ENCODE assay signal across 22 mouse cellular contexts in genomic region chr2:133716243-133716642, GRCm38 (mm10).
A peak's percentile ranks its signal among the peaks of the same experiment; 100 is the strongest.
DNase-seq lines count a peak whose midpoint lies in the region; ATAC-seq and TF ChIP-seq lines count a peak whose summit lies in the region.
"Had no signal": no experiment of that assay in that cellular context is flagged by ENCODE, and none has a peak within 500 bp of the region (broad histone marks: within the 10 kb centered on the region; RNA-seq: fewer than 3 reads in every experiment).

No protein-coding gene starts in this region.

- no peak for TF ChIP-seq CTCF in lung, embryonic 14.5 days (IDR thresholded peaks at IDR 0.05; ENCODE audit: low read depth)
- TF ChIP-seq CTCF in thymus, adult 2 months (IDR thresholded peaks at IDR 0.05; ENCODE audit: borderline replicate concordance, control insufficient read depth, extremely low read depth, insufficient read depth, low read length, poor library complexity): no peak

- H3K9ac ChIP-seq in lung, embryonic 14.5 days: no peak overlapping the region
- H3K9ac ChIP-seq in stomach, embryonic 15.5 days: no peak overlapping the region
- H3K9ac ChIP-seq: embryonic facial prominence, embryonic 12.5 days; forebrain, embryonic 12.5 days; forebrain, postnatal 0 days; heart, embryonic 15.5 days; hindbrain, embryonic 13.5 days had no signal

- no peak overlapping the region for H3K4me3 ChIP-seq in lung, embryonic 14.5 days (ENCODE audit: low read depth, low read length)
- H3K4me3 ChIP-seq in stomach, embryonic 15.5 days (replicated peaks): no peak overlapping the region
- no peak overlapping the region for H3K4me3 ChIP-seq in thymus, adult 2 months (ENCODE audit: control insufficient read depth, insufficient read depth, low read length)
- H3K4me3 ChIP-seq: embryonic facial prominence, embryonic 12.5 days; forebrain, embryonic 12.5 days; heart, embryonic 15.5 days; hindbrain, embryonic 13.5 days had no signal

- no peaks in the 10 kb centered on the region for H3K36me3 ChIP-seq in lung, embryonic 14.5 days (ENCODE audit: insufficient read depth)
- H3K36me3 ChIP-seq in stomach, embryonic 15.5 days: no peaks in the 10 kb centered on the region
- no peaks in the 10 kb centered on the region for H3K36me3 ChIP-seq in thymus, adult 2 months (ENCODE audit: control insufficient read depth, insufficient read depth, low read length)
- H3K36me3 ChIP-seq: embryonic facial prominence, embryonic 12.5 days; forebrain, embryonic 12.5 days; heart, embryonic 15.5 days; hindbrain, embryonic 13.5 days had no signal

- H3K27me3 ChIP-seq in lung, embryonic 14.5 days (ENCODE audit: insufficient read depth, low read length): no peaks in the 10 kb centered on the region
- H3K27me3 ChIP-seq in stomach, embryonic 15.5 days (replicated peaks): no peaks in the 10 kb centered on the region
- H3K27me3 ChIP-seq in thymus, adult 2 months (ENCODE audit: control insufficient read depth, insufficient read depth, low read length): no peaks in the 10 kb centered on the region
- H3K27me3 ChIP-seq: embryonic facial prominence, embryonic 12.5 days; forebrain, embryonic 12.5 days; heart, embryonic 15.5 days had no signal

- no peak overlapping the region for H3K4me2 ChIP-seq in lung, embryonic 14.5 days
- H3K4me2 ChIP-seq in stomach, embryonic 15.5 days: no peak overlapping the region
- H3K4me2 ChIP-seq: embryonic facial prominence, embryonic 12.5 days; forebrain, embryonic 12.5 days; heart, embryonic 15.5 days; hindbrain, embryonic 13.5 days had no signal

- H3K9me3 ChIP-seq in lung, embryonic 14.5 days (ENCODE audit: low read depth, low read length): no peaks in the 10 kb centered on the region
- H3K9me3 ChIP-seq in stomach, embryonic 15.5 days: no peaks in the 10 kb centered on the region
- H3K9me3 ChIP-seq: embryonic facial prominence, embryonic 12.5 days; forebrain, embryonic 12.5 days; heart, embryonic 15.5 days; hindbrain, embryonic 13.5 days had no signal

- ATAC-seq in lung, embryonic 14.5 days (ENCODE audit: insufficient read depth): peak; percentile 38; the same call in 1 of the 2 replicates
- peak; percentile 39; the same call in 1 of the 2 replicates for ATAC-seq in stomach, embryonic 15.5 days (ENCODE audit: insufficient read depth, low FRiP score, low read depth)
- ATAC-seq: activated CD4-positive, CD25-positive, alpha-beta regulatory T cell, adult 4 months; forebrain, postnatal 0 days; hindbrain, postnatal 0 days; Patski had no signal

- TF ChIP-seq POLR2A in thymus, adult 2 months (IDR thresholded peaks at IDR 0.05; ENCODE audit: control insufficient read depth, extremely low read depth, insufficient read depth, low read length, poor library complexity): no peak

- WGBS in lung, embryonic 14.5 days: 49% methylated on average over 5 of the region's 5 CpGs
- 57% methylated on average over 5 of the region's 5 CpGs for WGBS in stomach, embryonic 15.5 days
- WGBS in thymus, adult 2 months: 66% methylated on average over 5 of the region's 5 CpGs

- peak; percentile 4 for DNase-seq in embryo, embryonic 10 days (ENCODE audit: low spot score)
- DNase-seq in embryo, embryonic 11 days: no peak
- DNase-seq in lung, embryonic 14.5 days: no peak
- no peak for DNase-seq in lung, postnatal 25 days (ENCODE audit: low spot score)
- DNase-seq in spleen, postnatal 10 days (ENCODE audit: low spot score in 2 of 2): no peak
- DNase-seq in thymus, adult 2 months: no peak
- DNase-seq: adrenal gland, postnatal 14 days; B cell, adult 2 months; cerebellum, adult 18-20 months; cerebellum, adult 9-11 months; cerebellum, postnatal 36 days; forebrain, postnatal 0 days; gastrocnemius, postnatal 14 days; heart, postnatal 14 days had no signal

- H3K27ac ChIP-seq in lung, embryonic 14.5 days (ENCODE audit: low read depth): no peak overlapping the region
- peak overlapping the region; percentile 38 for H3K27ac ChIP-seq in stomach, embryonic 15.5 days
- no peak overlapping the region for H3K27ac ChIP-seq in thymus, adult 2 months (ENCODE audit: control insufficient read depth, insufficient read depth, low read length)
- H3K27ac ChIP-seq: embryonic facial prominence, embryonic 12.5 days; forebrain, embryonic 12.5 days; heart, embryonic 15.5 days; hindbrain, embryonic 13.5 days; hindbrain, postnatal 0 days had no signal

- H3K4me1 ChIP-seq in lung, embryonic 14.5 days (ENCODE audit: insufficient read depth): no peaks in the 10 kb centered on the region
- no peaks in the 10 kb centered on the region for H3K4me1 ChIP-seq in stomach, embryonic 15.5 days
- H3K4me1 ChIP-seq in thymus, adult 2 months (replicated peaks; ENCODE audit: control insufficient read depth, insufficient read depth, low read length): no peaks in the 10 kb centered on the region
- H3K4me1 ChIP-seq: embryonic facial prominence, embryonic 12.5 days; forebrain, embryonic 12.5 days; hindbrain, embryonic 13.5 days had no signal
